Mouse (Mus musculus): ENCODE results near the gene Nr1h4.

Nr1h4 gene

GRCm38 (mm10) chr10:89470596-89471353 lies 62.6 kb downstream of the Nr1h4 start:
- no peak for DNase-seq

DNA sequence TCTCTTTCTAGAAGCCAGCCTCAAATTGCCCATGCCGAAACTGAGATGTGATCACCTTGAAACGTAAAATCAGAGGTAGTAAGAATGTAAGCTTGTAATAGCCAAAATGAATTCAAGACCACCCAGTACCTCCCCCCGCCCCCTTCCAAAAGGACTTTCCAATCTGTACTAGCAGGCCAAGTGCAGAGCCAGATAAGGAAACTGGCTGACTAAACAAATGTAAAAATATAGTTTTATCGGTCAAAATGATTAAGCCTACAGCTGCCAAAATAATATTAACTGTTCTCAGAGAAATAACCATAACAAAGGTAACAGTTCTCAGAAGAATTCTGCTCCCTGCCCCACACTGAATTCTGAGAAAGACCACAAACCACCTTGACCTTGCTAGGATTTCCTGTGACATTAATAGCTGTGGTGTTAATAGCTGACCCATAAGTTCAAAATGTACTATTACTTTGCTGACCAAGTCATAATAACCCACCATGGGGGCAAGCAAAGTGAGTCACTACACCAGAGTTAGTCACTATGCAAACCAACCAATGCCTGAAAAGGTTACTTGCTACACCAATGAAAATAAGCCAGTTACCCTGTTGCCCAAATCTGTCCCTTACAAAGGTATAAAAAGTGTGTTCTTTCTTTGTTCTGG lies 68.5 kb downstream of the Nr1h4 start:
- DNase-seq = no peak

DNA sequence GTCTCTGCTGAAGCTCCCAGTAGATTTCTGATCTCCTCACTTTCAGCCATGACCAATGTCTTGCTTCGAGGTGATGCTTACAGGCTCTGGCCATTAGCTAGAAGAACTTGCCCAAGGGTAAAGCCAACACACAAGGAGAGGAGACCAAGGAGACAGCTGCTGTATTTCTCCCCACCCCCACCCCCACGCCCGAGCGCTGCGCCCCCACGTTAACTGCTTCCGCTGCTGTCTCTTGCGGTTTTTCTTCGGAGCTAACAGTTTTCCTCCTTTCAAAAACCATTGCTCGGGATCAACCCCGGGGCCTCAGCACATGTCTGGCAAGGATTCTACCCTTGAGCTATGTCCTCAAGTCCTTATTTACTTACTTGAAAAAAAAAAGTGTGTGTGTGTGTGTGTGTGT lies 70.5 kb downstream of the Nr1h4 start:
- no peak for DNase-seq

DNA sequence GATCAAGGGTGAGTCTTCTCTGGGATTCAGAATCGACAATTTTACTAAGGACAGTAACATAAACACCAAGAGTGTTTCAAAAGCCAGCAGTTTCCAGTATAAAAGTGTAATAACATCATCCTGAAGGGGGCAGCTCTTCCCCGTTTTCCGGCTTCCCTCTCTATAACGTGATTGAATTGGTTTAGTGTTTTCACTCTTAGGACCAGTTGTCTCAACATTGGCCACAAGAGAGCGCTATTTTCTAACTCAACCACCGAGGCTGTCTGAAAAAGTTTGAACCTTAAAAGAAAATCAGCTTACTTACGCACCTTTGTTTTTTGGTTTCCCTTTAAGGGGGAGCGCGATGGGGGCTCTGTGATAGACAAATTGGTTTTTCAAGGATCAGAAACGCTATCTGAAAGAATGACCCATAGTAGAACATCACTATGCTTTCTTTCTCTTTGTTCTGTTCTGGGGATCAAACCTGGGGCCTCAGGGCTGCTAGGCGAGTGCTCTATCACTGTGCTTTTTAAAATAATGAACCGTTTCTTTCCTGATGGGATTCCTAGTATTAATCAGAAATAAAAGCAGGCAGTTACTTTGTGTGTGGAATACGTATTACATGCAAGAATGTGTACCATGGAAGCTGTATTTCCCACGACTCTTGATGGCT lies 71.4 kb downstream of the Nr1h4 start:
- DNase-seq = peak; percentile 63

- DNase-seq = no peak
Observed at GRCm38 (mm10) chr10:89460972-89461371, 72.4 kb downstream of the Nr1h4 start.

DNA sequence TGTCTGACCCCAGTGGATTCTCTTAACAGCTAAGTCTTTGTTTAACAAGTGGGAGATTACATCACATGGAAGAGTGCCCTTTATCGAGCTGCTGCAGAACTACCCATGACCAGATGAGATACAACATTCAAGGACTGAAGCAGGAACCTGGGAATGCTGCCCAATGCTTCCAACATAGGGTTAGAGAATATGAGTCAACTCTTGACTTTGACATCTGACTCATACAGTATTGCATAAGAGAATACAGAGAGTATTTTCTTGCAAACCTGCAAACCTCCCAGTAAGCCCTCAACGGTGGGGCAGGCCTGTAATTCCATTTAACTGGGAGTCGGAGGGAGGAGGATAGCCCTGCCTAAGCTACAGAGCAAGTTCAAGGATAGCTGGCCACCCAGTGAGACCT lies 74.6 kb downstream of the Nr1h4 start:
- DNase-seq = no peak

GRCm38 (mm10) chr10:89453794-89454193 lies 79.6 kb downstream of the Nr1h4 start:
- no peak for DNase-seq

DNA sequence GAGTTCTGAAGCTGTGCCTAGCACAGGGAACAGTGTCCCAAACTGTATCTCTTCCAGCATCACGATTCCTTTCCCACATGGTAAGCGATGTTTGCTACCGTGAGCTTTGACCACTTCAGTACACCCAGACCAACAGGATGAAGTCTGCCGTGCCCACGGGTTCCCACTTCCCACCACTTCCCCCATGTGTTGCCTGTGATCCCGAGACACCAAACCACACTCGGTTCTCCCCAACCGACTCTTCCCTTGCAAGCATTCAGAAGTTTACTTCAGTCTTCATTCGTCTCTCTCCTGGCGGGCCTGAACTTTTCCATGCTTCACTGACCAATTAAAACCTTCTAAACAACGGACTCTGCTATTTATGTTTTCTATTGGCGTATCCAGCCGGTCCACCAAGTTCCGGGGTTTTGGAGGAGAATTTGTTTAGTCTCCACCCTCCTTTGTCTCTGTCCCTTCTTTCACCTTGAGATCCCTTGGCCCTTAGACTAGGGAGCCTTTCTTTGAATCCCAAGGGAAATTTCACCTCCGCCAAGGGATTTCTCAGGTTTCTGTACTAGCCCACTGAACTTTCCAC lies 80.2 kb downstream of the Nr1h4 start:
- DNase-seq = no peak

GRCm38 (mm10) chr10:89450411-89450810 lies 83.0 kb downstream of the Nr1h4 start:
- no peak for DNase-seq

DNA sequence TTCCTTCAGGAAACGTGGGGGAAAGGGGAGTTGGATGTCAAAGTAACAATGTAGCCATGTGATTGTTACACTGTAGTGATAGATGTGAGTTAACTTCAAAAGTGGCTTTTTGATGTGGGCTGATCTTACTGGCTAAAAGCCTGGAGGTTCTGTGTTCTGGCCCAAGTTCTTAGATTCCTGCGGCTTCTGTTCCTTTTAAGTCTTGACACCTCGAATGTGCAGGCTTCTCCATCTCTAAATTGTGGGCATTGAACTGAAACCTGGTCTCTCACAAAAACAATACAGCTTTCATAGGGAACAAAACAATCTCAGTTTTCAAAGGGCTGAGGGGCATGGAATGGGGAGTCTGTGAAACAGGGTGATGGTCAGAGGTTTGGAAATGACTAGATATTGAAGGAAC lies 89.0 kb downstream of the Nr1h4 start:
- DNase-seq = no peak

DNA sequence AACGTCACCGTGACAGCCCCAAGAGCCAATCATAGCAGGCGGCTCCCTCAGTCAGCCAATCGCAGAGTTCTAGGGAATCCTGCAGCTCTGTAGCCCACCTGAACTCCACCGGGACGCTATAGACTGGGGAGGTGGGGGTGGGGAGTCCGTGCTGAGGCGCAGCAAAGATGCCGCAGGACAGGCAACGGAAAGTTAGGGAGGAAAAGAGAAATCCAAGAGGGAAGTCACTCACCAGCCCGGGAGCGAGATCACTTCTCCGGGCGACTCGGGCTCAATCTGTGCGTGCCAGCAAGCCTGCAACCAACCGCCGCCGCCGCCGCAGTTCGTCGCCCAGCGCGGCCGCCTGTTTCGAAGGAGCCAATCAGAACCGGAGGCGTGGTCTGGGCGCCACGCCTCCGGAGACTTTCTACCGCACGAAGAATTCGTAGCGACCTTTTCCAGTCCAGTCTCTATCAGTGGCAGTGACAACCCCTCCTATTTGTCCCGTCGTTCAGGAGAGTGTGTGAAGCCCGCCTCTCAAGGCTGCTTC lies 89.7 kb downstream of the Nr1h4 start, which contains the start of gene Gas2l3:
Gene Gas2l3 (minus strand): TSS at position 345 of the 529 bp plus-strand sequence.
- peak; percentile 84 for DNase-seq

- no peak for DNase-seq
Observed at GRCm38 (mm10) chr10:89443115-89443622, 90.2 kb downstream of the Nr1h4 start.

- no peak for DNase-seq
Observed at GRCm38 (mm10) chr10:89442640-89443039, 90.7 kb downstream of the Nr1h4 start.

GRCm38 (mm10) chr10:89441961-89442360 lies 91.4 kb downstream of the Nr1h4 start:
- no peak for DNase-seq

GRCm38 (mm10) chr10:89439380-89439779 lies 94.0 kb downstream of the Nr1h4 start:
- DNase-seq = no peak

DNA sequence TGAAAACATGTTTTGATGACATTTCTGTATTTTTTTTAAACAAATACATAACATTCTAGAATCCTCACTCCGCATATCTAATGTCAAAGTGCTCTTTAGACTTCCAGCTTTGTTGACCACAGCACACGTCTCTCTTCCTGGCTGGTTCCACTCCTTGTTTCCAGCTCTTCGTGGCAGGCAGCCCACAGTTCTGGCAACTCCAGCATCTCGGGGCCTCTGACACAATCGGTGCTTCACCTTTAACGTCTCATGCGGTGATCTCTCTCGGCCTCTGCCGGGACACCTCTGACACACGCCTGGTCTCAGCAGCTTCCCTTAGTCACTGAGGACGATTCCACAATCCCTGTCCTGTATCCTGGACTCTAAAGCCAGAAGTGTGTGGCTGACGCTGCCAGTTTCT lies 95.4 kb downstream of the Nr1h4 start:
- DNase-seq = no peak

DNA sequence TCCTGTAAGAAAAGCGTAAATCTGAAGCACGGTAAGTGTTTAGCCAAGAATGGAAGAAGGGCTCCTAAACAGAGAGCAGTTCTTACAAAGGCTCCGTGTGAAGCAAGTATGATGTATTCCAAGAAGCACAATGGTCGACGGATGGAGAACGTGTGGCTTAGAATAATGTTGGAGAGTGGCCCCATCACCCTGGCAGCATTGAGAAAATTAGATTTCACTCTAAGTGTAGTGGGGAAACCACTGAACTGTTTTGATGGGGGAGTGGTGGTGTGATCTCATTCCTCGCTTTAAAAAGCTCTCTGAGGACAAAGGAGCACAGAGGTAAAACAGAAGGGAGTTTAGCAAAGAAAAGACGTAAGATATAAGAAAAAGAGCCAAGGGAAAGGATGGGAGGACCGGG lies 95.9 kb downstream of the Nr1h4 start:
- DNase-seq = no peak

DNA sequence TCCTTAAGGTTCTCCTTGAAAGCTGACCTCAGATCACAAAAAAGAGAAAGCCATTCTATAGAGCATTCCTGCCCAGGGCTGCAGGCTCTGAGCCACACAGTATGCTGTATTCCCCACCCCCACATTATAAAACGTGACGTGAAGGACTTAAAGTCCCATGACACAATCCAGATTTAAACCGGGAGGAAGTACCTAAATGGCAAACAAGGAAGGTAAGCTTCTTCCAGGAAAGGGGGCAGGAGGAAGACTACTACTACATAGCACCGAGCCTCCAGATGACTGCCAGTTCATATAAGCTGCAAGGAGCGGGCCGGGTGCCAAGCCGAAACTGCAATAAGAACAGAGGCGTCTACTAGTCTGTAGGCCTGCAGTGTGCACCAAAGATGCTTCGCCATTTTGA lies 97.5 kb downstream of the Nr1h4 start:
- DNase-seq = no peak

DNA sequence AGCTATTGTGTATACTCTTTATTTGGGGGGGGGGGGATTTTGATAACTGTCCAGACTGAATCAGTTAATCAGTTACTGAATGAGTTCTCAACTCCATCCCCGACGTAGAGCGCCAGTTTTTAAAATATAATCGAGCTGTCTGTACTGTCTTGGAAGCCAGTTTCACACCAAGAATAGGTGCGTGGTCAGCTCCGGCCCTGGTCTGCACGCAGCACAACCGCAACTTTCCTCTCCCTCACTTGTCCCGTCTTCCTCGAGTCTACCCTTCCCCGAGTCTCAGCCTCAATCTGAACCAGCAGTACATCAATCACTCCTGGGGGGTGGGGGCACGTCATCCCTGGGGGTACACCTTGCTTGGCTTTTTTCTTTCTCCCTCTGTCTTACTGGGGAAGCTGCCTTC lies 98.0 kb downstream of the Nr1h4 start:
- DNase-seq = no peak

- DNase-seq = no peak
Observed at GRCm38 (mm10) chr10:89434509-89435210, 98.7 kb downstream of the Nr1h4 start.

DNA sequence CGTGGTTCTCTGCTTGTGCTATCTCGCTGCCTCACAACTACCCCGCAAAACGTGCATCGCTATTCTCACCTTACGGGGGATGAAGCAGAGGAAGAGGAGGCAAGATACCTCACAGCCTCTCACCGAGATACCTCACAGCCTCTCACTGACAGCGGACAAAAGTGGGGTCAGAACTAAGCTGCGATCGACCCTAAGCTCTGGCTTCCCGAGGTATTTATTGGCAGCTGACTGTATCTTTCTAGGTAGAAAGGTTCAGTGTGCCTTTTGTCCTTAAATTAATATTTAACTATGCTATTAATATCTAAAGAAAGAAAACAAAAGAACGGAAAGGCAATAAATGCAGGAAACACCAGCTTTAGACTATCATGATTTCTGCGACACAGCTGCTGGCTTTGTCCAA lies 100.6 kb downstream of the Nr1h4 start:
- DNase-seq = no peak

- DNase-seq = no peak
Observed at GRCm38 (mm10) chr10:89430751-89431150, 102.6 kb downstream of the Nr1h4 start.
